Mouse (Mus musculus) embryonic facial prominence, embryonic 10.5 days (tissue): ENCODE data around the gene Vmn2r32. TPM values are rescaled to one million over a fixed set of nuclear protein-coding genes. Genes with fewer than 3 reads are reported as not detected.
"Not testable (repeated sequence)": the region's sequence is repeated elsewhere in the genome, so short reads cannot be mapped to it uniquely, and the experiment has no call there.

Experiments used
- DNase-seq: peaks from one replicate; pipeline ENCODE4 v3.0.0-alpha.2; 2017; ENCODE audit warnings: low spot score
- H3K27ac ChIP-seq: fragments of 300-500 bp; sonication (generic); replicated peaks from 2 replicates; pipeline ENCODE4 v1.5.1; 2016; ENCODE audit warnings: mild to moderate bottlenecking
- H3K27me3 ChIP-seq: fragments of 300-500 bp; sonication (generic); replicated peaks from 2 replicates; pipeline ENCODE4 v1.6.1; 2016; ENCODE audit warnings: low read depth, mild to moderate bottlenecking; ENCODE audit not compliant: poor library complexity, severe bottlenecking
- H3K36me3 ChIP-seq: fragments of 300-500 bp; sonication (generic); replicated peaks from 2 replicates; pipeline ENCODE4 v1.6.1; 2016; ENCODE audit warnings: mild to moderate bottlenecking, moderate library complexity
- H3K4me1 ChIP-seq: fragments of 300-500 bp; sonication (generic); 2 replicates; pipeline ENCODE4 v1.6.1; 2016
- H3K4me3 ChIP-seq: fragments of 300-500 bp; sonication (generic); 2 replicates; pipeline ENCODE4 v1.5.1; 2016; ENCODE audit warnings: mild to moderate bottlenecking, moderate library complexity
- H3K9me3 ChIP-seq: fragments of 300-500 bp; sonication (generic); 2 replicates; pipeline ENCODE4 v1.6.1; 2016; ENCODE audit warnings: mild to moderate bottlenecking
- WGBS: fragments of 180-500 bp; shearing (Covaris S2); methylation state at CpG from one replicate; pipeline ENCODE4 v1.1.7; 2016; 5-methylcytosine and 5-hydroxymethylcytosine counted together
- polyA plus RNA-seq: library from polyadenylated mRNA; unstranded; fragments of >200 nt; fragmentation: Nextera tagmentation; extraction: Ambion mirVana; gene quantifications from 2 replicates; pipeline ENCODE4 v1.2.1, GENCODE M21; 2016

Vmn2r32 gene
- not detected in 2 replicates for polyA plus RNA-seq

- 60% methylated on average over 2 of the region's 2 CpGs for WGBS
These were observed at the start of gene Vmn2r32 for GRCm38 (mm10) chr7:7479918-7480317. Gene Vmn2r32 (minus strand): TSS chr7:7480018.

More at GRCm38 (mm10) chr7:7479918-7480317, at the start of gene Vmn2r32:
- not testable (repeated sequence) for DNase-seq, H3K4me1 ChIP-seq, H3K27me3 ChIP-seq, H3K27ac ChIP-seq, H3K4me3 ChIP-seq, H3K9me3 ChIP-seq, H3K36me3 ChIP-seq

Other genes starting within 250 kb of the Vmn2r32 start
- 0.26 TPM in 2 replicates for gene Vmn2r29, start 232.7 kb downstream of the Vmn2r32 start, polyA plus RNA-seq
- gene Gm45844, start 201.7 kb downstream of the Vmn2r32 start, polyA plus RNA-seq = 1.7 and 3.7 TPM in 2 replicates
- gene Clcn4, start 179.2 kb downstream of the Vmn2r32 start, polyA plus RNA-seq = 38.4 and 39.1 TPM in 2 replicates
- not detected in 2 replicates for gene Vmn2r30, start 142.4 kb downstream of the Vmn2r32 start, polyA plus RNA-seq
- not detected in 2 replicates for gene Gm45783, start 105.4 kb downstream of the Vmn2r32 start, polyA plus RNA-seq
- not detected in 2 replicates for gene Vmn2r31, start 80.3 kb downstream of the Vmn2r32 start, polyA plus RNA-seq
- gene Vmn2r33, start 86.8 kb upstream of the Vmn2r32 start, polyA plus RNA-seq = not detected in 2 replicates
- gene Vmn2r34, start 209.5 kb upstream of the Vmn2r32 start, polyA plus RNA-seq = not detected in 2 replicates